Mouse (Mus musculus) lung, adult 2 months (tissue): ENCODE data around the gene Slc22a1. TPM values are rescaled to one million over a fixed set of nuclear protein-coding genes. Genes with fewer than 3 reads are reported as not detected.

ENCODE experiments used
- DNase-seq: peaks from one replicate; pipeline ENCODE4 v3.0.0; 2022
- H3K4me1 ChIP-seq: fragments of 200-500 bp; 2 replicates; pipeline ENCODE4 v1.6.1; 2011; ENCODE audit warnings: low read length; ENCODE audit not compliant: control insufficient read depth, insufficient read depth
- H3K4me3 ChIP-seq: fragments of 200-500 bp; replicated peaks from 2 replicates; pipeline ENCODE3; 2011; ENCODE audit warnings: low read depth, mild to moderate bottlenecking, control low read depth, low read length; ENCODE audit errors: extremely low read depth
- CTCF ChIP-seq: fragments of 200-500 bp; IDR thresholded peaks from 2 replicates; pipeline ENCODE4 v1.5.1; 2011; ENCODE audit warnings: mild to moderate bottlenecking, low read length, control low read depth; ENCODE audit not compliant: insufficient read depth
- POLR2A ChIP-seq: fragments of 200-500 bp; IDR thresholded peaks from 2 replicates; pipeline ENCODE4 v1.6.1; 2011; ENCODE audit warnings: low read depth, mild to moderate bottlenecking, control low read depth, low read length, borderline replicate concordance; ENCODE audit errors: extremely low read depth
- WGBS: fragments of 180-500 bp; shearing (Covaris S2); methylation state at CpG from one replicate; pipeline ENCODE4 v1.1.7; 2018; 5-methylcytosine and 5-hydroxymethylcytosine counted together
- polyA plus RNA-seq: library from polyadenylated mRNA; depleted of rRNA; stranded (reverse); fragments of >200 nt; gene quantifications from 2 replicates; pipeline ENCODE4 v1.2.3, GENCODE M21; 2012; rRNA removed

Slc22a1 gene
- polyA plus RNA-seq, 1 experiment: 1.7 TPM

DNA sequence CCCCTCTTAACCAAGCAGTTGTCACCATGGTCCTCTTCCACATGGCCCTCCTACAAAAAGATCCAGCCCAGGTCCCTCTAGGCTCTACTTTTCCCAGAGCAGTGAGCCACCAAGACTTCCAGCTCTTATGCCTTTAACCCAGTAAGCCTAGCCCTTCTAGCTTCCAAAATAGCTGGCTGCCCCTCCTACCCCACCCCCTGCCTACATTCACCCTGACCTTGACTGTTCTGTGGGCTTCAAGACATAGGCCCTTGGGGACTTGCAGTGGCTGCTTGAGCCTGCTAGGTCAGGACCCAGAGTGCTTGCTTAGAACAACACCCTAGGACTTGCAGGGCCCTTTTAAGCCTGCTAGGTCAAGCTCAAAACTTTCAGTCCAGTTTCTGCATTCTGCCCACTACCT, 68.4 kb downstream of the Slc22a1 start:
- no peak for DNase-seq
- H3K4me1 ChIP-seq: no peaks in the 10 kb centered on the region
- no peak overlapping the region for H3K4me3 ChIP-seq
- no peak for TF ChIP-seq CTCF
- TF ChIP-seq POLR2A: no peak

DNA sequence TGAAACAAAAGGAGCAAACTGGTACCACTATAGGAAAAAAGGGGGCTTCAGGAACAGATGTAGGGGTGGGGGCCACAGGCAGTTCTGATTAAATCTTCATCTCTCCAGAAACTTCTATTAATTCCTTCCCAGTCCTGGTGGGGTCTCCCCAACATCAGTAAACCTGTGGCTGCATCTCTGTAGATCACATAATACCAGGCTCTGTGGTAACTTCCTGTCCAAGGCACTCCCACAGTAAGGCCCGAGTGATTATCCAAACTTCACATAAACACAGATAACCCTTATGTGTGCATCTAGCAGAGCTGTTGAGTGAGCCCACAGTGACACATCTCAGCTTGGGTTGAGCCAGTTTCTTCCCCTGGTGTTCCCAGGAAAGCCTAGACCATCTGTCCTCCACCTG, 69.0 kb downstream of the Slc22a1 start:
- WGBS: 9% methylated on average over 1 of the region's 1 CpGs
- H3K4me1 ChIP-seq: no peaks in the 10 kb centered on the region
- TF ChIP-seq CTCF: no peak
- TF ChIP-seq POLR2A: no peak
- H3K4me3 ChIP-seq: no peak overlapping the region
- DNase-seq: no peak

Other genes with a start within 250 kb of the Slc22a1 start
- gene Slc22a3, start 168.1 kb downstream of the Slc22a1 start, polyA plus RNA-seq: 5.5 and 6.0 TPM in 2 replicates
- gene Slc22a2, start 91.7 kb downstream of the Slc22a1 start, polyA plus RNA-seq: 0.08 TPM in 1 of 2 replicates, not detected in the other
- 26.8 and 27.5 TPM in 2 replicates for gene Igf2r, start 93.8 kb upstream of the Slc22a1 start, polyA plus RNA-seq
- 0.12 TPM in 1 of 2 replicates, not detected in the other for gene Mas1, start 192.3 kb upstream of the Slc22a1 start, polyA plus RNA-seq
- 0.09 and 0.31 TPM in 2 replicates for gene Mrgprh, start 200.2 kb upstream of the Slc22a1 start, polyA plus RNA-seq
- gene Pnldc1, start 234.4 kb upstream of the Slc22a1 start, polyA plus RNA-seq: 1.3 and 1.9 TPM in 2 replicates
- gene Tcp1, start 239.9 kb upstream of the Slc22a1 start, polyA plus RNA-seq: 39.7 and 47.7 TPM in 2 replicates
- gene Mrpl18, start 240.5 kb upstream of the Slc22a1 start, polyA plus RNA-seq: 18.8 and 19.3 TPM in 2 replicates